Mouse (Mus musculus): ENCODE data around the gene Brd1.
A peak's percentile ranks its signal among the peaks of the same experiment; 100 is the strongest.

The Brd1 gene

GRCm38 (mm10) chr15:88680931-88681330 is 53.1 kb downstream of the Brd1 start:
- DNase-seq, result no peak

- peak; percentile 19 for DNase-seq
These were observed 56.5 kb downstream of the Brd1 start for GRCm38 (mm10) chr15:88677568-88677967.

GRCm38 (mm10) chr15:88675998-88676397 is 58.0 kb downstream of the Brd1 start:
- no peak for DNase-seq

- DNase-seq, result no peak
These were observed 65.3 kb downstream of the Brd1 start for GRCm38 (mm10) chr15:88668693-88669092.

GRCm38 (mm10) chr15:88667653-88668052 is 66.4 kb downstream of the Brd1 start:
- DNase-seq, result no peak

- DNase-seq, result no peak
These were observed 68.2 kb downstream of the Brd1 start for GRCm38 (mm10) chr15:88665846-88666245.

- DNase-seq, result no peak
These were observed 71.0 kb downstream of the Brd1 start for GRCm38 (mm10) chr15:88663041-88663440.

GRCm38 (mm10) chr15:88662111-88662850 is 71.8 kb downstream of the Brd1 start:
- peak; percentile 55 for DNase-seq

- DNase-seq, result no peak
These were observed 72.4 kb downstream of the Brd1 start for GRCm38 (mm10) chr15:88661654-88662053.

GRCm38 (mm10) chr15:88652006-88652405 is 82.0 kb downstream of the Brd1 start:
- no peak for DNase-seq

- DNase-seq, result peak; percentile 84
These were observed 83.0 kb downstream of the Brd1 start for GRCm38 (mm10) chr15:88651019-88651418.

Measured in cerebellum, adult 11 months (tissue).